Mouse (Mus musculus): ENCODE data around the gene Cfap20.

The Cfap20 gene

GRCm38 (mm10) chr8:95434686-95435439 lies at the start of gene Cfap20:
Cfap20 (minus strand) TSS chr8:95434869.
- DNase-seq (ENCODE audit: extremely low read depth, insufficient read length, low spot score), result peak; percentile 97

- DNase-seq (ENCODE audit: extremely low read depth, insufficient read length, low spot score), result no peak
These were observed 35.3 kb upstream of the Cfap20 start for GRCm38 (mm10) chr8:95470008-95470407.

GRCm38 (mm10) chr8:95468995-95469394 lies 34.3 kb upstream of the Cfap20 start:
- no peak for DNase-seq (ENCODE audit: extremely low read depth, insufficient read length, low spot score)

GRCm38 (mm10) chr8:95466543-95466942 lies 31.9 kb upstream of the Cfap20 start:
- DNase-seq (ENCODE audit: extremely low read depth, insufficient read length, low spot score), result no peak

GRCm38 (mm10) chr8:95452518-95452917 lies 17.8 kb upstream of the Cfap20 start:
- no peak for DNase-seq (ENCODE audit: extremely low read depth, insufficient read length, low spot score)

GRCm38 (mm10) chr8:95450271-95450670 lies 15.6 kb upstream of the Cfap20 start:
- no peak for DNase-seq (ENCODE audit: extremely low read depth, insufficient read length, low spot score)

GRCm38 (mm10) chr8:95447661-95448060 lies 13.0 kb upstream of the Cfap20 start:
- DNase-seq (ENCODE audit: extremely low read depth, insufficient read length, low spot score), result no peak

- no peak for DNase-seq (ENCODE audit: extremely low read depth, insufficient read length, low spot score)
These were observed 10.4 kb upstream of the Cfap20 start for GRCm38 (mm10) chr8:95445042-95445441.

GRCm38 (mm10) chr8:95441491-95442039 lies 6.9 kb upstream of the Cfap20 start:
- DNase-seq (ENCODE audit: extremely low read depth, insufficient read length, low spot score), result no peak

- no peak for DNase-seq (ENCODE audit: extremely low read depth, insufficient read length, low spot score)
These were observed 5.6 kb upstream of the Cfap20 start for GRCm38 (mm10) chr8:95440168-95440709.

- no peak for DNase-seq (ENCODE audit: extremely low read depth, insufficient read length, low spot score)
These were observed 4.8 kb upstream of the Cfap20 start for GRCm38 (mm10) chr8:95439421-95439820.

- DNase-seq (ENCODE audit: extremely low read depth, insufficient read length, low spot score), result no peak
These were observed 2.8 kb upstream of the Cfap20 start for GRCm38 (mm10) chr8:95437341-95437992.

- no peak for DNase-seq (ENCODE audit: extremely low read depth, insufficient read length, low spot score)
These were observed 1.3 kb upstream of the Cfap20 start for GRCm38 (mm10) chr8:95435930-95436329.

GRCm38 (mm10) chr8:95435471-95435870 lies 802 bp upstream of the Cfap20 start:
- DNase-seq (ENCODE audit: extremely low read depth, insufficient read length, low spot score), result no peak

- no peak for DNase-seq (ENCODE audit: extremely low read depth, insufficient read length, low spot score)
These were observed 436 bp downstream of the Cfap20 start for GRCm38 (mm10) chr8:95434233-95434632.

- DNase-seq (ENCODE audit: extremely low read depth, insufficient read length, low spot score), result no peak
These were observed 1.5 kb downstream of the Cfap20 start for GRCm38 (mm10) chr8:95433124-95433523.

GRCm38 (mm10) chr8:95432471-95432870 lies 2.2 kb downstream of the Cfap20 start:
- no peak for DNase-seq (ENCODE audit: extremely low read depth, insufficient read length, low spot score)

- DNase-seq (ENCODE audit: extremely low read depth, insufficient read length, low spot score), result peak; percentile 27
These were observed 4.7 kb downstream of the Cfap20 start for GRCm38 (mm10) chr8:95429945-95430344.

- DNase-seq (ENCODE audit: extremely low read depth, insufficient read length, low spot score), result no peak
These were observed 6.8 kb downstream of the Cfap20 start for GRCm38 (mm10) chr8:95427594-95428535.

- DNase-seq (ENCODE audit: extremely low read depth, insufficient read length, low spot score), result no peak
These were observed 7.8 kb downstream of the Cfap20 start for GRCm38 (mm10) chr8:95426781-95427281.

Data from 3134 (cell line).